Mouse (Mus musculus): ENCODE data around the gene 2410002F23Rik.

GRCm38 (mm10) chr7:44241163-44241562 lies 5.4 kb upstream of the 2410002F23Rik start:
- TF ChIP-seq CTCF (IDR thresholded peaks at IDR 0.05; ENCODE audit: low read depth) (no peak), EP300 (IDR thresholded peaks at IDR 0.05; ENCODE audit: low read depth) (no peak)
